Mouse (Mus musculus) C2C12 (cell line): ENCODE data around the gene Pipox.

Experiments used
- CEBPB ChIP-seq: IDR thresholded peaks from one replicate; pipeline ENCODE4 v1.6.1; 2011; ENCODE audit warnings: low read depth, mild to moderate bottlenecking, control low read depth, moderate library complexity
- CTCF ChIP-seq: IDR thresholded peaks from one replicate; pipeline ENCODE4 v1.5.1; 2011; ENCODE audit not compliant: control insufficient read depth, insufficient read depth, insufficient read length
- FOSL1 ChIP-seq: IDR thresholded peaks from one replicate; pipeline ENCODE4 v1.8.0; 2011; ENCODE audit warnings: mild to moderate bottlenecking, low read length; ENCODE audit not compliant: poor library complexity, insufficient read depth, severe bottlenecking
- MAX ChIP-seq: IDR thresholded peaks from one replicate; pipeline ENCODE4 v1.6.1; 2011; ENCODE audit warnings: mild to moderate bottlenecking, control low read depth
- MYOD1 ChIP-seq: IDR thresholded peaks from one replicate; pipeline ENCODE4 v1.6.1; 2011; ENCODE audit warnings: low read depth; ENCODE audit not compliant: control insufficient read depth, insufficient read length
- MYOG ChIP-seq: IDR thresholded peaks from one replicate; pipeline ENCODE4 v1.6.1; 2011; ENCODE audit not compliant: control insufficient read depth, insufficient read length; ENCODE audit errors: extremely low read depth
- USF1 ChIP-seq: IDR thresholded peaks from one replicate; pipeline ENCODE4 v1.6.1; 2011; ENCODE audit warnings: low read depth, mild to moderate bottlenecking, control low read depth, moderate library complexity

DNA sequence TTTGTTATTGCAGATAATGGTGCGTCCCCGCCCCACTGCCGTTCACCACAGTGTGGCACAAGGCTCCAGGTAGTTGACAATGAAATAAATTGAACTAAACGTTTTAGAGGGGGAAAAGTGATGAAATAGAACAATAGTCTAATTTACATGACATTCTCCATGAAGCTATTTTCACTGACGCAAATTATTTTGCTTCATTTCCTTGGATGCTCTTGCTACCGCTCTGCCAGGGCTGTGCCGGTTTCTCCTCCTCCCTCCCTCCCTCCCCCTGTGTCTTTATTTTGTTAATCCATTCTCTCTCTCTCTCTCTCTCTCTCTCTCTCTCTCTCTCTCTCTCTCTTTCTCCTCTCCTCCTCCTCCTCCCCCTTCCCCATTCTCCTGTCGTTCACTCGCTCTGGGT lies 35.3 kb downstream of the Pipox start:
- TF ChIP-seq CTCF (no peak), CEBPB (no peak), USF1 (no peak), MAX (no peak), MYOG (no peak), MYOD1 (no peak), FOSL1 (no peak)
